Mouse (Mus musculus): ENCODE data around the gene Rps29.
"Not testable (repeated sequence)": the region's sequence is repeated elsewhere in the genome, so short reads cannot be mapped to it uniquely, and the experiment has no call there.

Rps29 gene

DNA sequence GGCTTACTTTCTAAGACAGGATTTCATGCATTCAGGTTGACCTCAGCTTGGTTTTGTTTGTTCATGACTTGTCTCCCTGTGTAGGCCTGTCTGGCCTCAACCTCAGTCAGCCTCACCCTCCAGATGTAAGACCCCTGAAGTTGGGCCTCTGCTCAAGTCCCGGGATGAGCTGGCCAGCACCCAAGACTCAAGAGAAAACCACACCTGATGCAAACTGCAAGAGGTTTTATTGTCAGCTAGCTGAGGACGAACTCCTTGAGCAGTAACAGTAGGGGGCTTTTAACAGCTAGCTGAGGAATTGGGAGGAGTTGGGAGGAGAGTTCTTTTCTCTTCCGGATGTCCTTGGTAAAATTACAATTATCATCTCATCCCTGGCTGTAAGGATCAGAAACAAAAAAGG is 18.5 kb upstream of the Rps29 start:
- DNase-seq: no peak

DNA sequence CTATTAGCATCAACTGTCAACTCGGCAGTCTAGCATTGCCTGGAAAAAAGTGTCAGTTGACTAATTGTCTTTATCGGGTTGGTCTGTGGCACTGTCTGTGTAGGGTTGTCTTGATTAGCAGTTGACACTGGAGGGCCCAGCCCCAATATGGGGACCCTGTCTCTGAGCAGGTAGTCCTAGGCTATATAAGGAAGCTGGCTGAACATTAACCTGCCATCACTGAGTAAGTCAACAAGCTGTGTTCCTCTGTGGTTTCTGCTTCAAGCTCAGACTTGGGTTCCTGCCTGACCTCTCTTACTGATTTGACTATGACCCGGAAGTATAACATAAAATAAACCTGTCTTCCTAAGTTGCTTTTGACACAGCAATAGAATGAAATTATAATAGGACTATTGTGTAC is 17.0 kb upstream of the Rps29 start:
- no peak for DNase-seq

GRCm38 (mm10) chr12:69171307-69171706 is 12.3 kb upstream of the Rps29 start:
- DNase-seq: no peak

GRCm38 (mm10) chr12:69168461-69169106 is 9.6 kb upstream of the Rps29 start, which contains the start of gene Lrr1:
Gene Lrr1, plus strand, starts transcription at chr12:69168814.
- peak; percentile 91 to 93 for DNase-seq

DNA sequence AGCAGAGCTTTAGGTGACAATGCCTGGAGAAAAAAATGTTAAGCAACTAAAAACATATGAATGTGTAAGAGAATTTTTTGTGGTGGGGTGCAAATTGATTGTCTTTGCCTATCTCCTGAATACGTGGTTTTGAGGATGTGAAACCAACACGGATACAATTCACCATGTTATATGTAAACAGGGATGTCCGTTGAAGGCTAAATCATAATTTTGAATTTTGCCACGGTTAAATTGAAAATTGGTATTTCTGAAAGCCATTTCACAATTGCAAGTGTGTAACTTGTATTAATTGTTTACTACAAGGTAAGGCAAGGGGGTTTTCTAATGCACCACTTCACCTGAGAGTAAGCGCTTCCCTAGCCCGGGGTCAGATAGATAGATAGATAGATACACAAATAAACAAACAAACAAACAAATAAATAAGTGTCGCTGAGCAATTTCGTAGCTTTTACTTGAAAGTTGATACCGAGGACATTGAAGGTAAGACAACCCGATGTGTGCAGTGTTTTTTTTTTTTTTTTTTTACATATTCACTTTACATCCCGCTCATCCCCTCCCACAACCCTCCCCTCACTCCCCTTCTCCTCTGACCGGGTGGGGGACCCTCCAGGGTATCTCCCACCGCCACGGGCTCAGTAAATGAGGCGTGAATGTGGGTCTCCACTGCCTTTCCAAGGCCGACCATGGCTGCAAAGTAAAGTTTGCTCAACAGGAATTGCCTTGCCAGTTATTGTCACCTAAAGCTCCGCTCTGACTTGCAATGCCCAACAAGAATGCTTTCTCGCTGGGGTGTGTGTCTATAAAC is 8.9 kb upstream of the Rps29 start:
- DNase-seq: no peak

DNA sequence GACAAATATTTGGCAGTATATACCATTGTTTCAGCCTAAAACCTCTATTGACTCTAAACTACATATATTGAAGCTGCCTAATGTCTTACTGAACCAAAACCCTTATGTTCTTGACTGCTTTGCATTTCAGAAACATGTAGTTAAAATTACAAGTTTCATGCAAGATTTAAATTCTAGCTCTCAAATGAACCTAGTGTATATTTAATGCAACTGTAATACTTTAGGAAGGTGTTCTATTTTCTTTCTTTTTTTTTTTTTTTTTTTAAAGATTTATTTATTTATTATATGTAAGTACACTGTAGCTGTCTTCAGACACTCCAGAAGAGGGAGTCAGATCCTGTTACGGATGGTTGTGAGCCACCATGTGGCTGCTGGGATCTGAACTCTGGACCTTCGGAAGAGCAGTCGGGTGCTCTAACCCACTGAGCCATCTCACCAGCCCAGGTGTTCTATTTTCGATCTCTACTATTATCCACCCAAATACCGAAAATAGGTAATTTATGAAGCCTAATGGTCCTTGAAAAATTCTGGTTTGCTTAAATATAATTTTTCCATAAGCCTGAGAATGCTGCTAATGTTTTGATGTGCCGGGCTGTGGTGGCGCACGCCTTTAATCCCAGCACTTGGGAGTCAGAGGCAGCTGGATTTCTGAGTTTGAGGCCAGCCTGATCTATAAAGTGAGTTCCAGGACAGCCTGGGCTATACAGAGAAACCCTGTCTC is 8.0 kb upstream of the Rps29 start:
- not testable (repeated sequence) for DNase-seq

- DNase-seq: no peak
Measured at GRCm38 (mm10) chr12:69164904-69165303, 5.9 kb upstream of the Rps29 start.

DNA sequence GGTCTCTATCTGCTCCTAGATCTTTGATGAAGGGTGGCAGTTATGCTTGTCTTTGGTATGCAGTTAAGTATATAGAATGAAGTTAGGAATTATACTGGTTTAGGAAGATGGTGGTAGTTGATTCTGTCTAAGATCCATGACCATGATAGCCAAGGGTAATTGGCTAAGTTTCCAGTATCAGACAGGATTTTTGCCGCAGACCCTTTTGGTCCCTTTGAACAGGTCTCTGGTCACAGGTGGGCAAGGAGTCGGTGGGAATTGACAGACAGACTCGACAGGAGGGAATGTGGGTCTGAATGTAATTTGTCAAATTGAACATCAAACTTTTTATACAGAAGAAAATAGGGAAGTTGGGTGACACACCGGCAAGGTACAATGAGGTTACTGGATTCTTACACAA is 4.6 kb upstream of the Rps29 start:
- DNase-seq: not testable (repeated sequence)

DNA sequence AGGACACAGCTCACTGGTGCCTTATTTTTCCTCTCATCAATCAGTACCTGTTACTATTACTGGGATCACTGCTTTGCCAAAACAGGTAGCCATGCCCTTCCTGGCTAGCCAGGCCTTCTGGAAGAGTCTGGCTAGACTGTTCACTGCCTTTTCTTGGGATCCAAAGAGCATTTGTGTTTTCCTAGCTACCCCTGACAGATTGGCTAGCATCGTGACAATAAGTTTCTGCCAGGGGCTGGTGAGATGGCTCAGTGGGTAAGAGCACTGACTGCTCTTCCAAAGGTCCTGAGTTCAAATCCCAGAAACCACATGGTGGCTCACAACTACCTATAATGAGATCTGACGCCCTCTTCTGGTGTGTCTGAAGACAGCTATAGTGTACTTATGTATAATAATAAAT is 1.7 kb upstream of the Rps29 start:
- not testable (repeated sequence) for DNase-seq

DNA sequence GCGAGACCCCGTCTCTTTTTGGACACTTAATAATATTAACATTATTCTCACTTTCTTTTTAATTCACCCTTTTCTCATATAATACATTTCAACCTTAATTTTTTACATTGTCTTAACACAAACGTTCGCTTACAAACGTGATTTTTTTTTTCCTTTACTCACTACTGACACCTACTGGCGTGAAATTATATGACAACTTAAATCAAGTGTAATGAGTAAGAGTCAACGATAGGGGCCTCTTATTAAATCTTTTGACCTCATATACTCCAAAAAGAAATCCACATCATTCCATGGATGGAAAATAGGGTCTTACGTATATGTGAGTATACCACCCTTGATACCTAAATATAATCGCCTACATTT is 573 bp upstream of the Rps29 start:
- DNase-seq: peak; percentile 14 to 44

- DNase-seq: no peak
Measured at GRCm38 (mm10) chr12:69158366-69158764, 621 bp downstream of the Rps29 start.

DNA sequence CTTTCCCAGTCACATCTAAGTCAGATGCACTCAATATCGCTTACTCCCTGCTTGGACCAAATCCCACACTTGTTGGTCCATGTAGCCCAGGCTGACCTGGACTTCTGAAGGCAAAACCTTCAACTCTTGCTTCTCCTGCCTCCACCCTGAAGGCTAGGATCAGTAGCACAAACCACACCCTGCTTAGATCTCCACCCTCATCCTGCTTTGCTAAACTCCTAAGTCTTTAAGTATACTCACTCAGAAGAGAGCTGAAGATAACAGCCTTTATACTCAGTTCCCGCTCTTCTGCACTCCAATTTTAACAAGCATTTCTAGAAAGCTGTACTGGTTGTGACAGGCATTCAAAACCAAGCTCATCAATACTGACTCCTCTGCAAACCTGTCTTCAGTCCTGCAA is 1.9 kb downstream of the Rps29 start:
- DNase-seq: no peak

DNA sequence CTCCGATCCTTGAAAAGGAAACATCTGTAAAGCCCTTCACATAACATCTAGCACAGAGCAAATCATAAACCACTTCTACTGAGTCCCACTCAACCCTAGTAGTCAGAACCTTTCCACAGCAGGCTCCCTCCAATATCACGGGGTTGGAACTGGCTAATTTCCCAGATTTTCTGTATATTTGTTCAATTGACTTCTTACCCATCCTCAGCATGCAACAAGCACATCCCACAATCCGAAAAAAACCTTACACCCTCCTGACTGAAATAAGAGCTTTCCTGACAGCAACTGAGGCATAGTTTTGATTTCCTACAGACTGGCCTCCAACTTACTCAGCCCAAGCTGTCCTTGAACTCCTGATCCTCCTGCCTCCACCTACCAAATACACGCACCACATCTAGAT is 2.5 kb downstream of the Rps29 start:
- no peak for DNase-seq

DNA sequence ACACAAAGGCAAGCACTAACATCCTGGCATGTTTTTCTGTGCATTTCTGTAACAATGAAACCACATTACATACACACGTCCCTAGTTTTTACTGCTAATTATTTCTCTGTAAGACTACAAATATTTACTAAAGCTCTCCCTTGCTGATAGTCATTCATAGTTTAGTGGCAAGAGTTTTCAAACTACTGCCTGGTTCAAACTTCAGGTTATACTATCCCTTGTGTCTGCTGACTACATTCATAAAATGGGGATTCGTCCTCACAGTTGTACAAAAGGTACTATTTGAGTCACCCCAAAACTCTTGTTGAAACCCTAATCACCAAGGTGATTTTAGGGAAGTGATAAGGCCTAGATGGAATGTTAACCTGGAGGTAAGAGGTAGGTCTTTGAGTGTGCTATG is 3.1 kb downstream of the Rps29 start:
- no peak for DNase-seq

DNA sequence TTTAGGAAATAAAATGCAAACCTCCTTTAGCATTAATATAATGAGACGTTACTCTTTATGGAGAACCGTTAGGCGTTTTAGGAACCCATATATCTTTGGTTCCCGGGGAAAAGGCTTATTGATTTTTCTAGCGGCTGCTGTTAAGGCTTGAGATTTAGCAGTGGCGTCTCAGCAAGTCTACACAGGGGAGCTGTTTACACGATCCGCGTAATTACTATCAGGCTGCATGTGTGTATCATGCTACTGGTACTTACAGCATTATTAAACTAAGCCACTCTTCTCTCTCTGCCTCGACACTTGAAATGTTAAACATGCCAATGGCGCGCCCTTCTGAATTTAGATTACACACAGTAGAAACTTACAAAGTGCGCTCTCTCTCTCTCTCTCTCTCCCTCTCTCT is 8.9 kb downstream of the Rps29 start:
- DNase-seq: no peak

DNA sequence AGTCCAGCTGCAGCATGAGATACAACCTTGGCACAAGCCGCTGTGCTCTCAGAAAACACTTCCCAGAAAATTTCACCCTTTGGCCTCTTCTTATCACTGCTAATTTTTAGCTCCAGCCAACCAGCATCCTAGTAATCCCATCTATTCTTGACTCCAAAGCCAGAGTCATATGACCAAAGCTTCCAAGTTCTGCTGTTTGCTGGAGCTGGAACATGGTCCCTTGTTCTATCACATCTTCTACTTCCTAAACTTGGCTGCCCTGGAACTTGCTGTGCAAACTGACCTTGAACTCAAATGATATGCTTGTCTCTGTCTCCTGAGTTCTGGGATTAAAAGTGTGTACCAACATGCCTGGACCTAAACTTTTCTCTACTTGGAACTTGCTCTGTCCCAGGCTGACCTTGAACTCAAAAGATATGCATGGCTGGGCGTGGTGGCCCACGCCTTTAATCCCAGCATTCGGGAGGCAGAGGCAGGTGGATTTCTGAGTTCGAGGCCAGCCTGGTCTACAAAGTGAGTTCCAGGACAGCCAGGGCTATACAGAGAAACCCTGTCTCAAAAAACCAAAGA is 11.7 kb downstream of the Rps29 start:
- no peak for DNase-seq

- DNase-seq: no peak
Measured at GRCm38 (mm10) chr12:69143460-69143859, 15.5 kb downstream of the Rps29 start.

DNA sequence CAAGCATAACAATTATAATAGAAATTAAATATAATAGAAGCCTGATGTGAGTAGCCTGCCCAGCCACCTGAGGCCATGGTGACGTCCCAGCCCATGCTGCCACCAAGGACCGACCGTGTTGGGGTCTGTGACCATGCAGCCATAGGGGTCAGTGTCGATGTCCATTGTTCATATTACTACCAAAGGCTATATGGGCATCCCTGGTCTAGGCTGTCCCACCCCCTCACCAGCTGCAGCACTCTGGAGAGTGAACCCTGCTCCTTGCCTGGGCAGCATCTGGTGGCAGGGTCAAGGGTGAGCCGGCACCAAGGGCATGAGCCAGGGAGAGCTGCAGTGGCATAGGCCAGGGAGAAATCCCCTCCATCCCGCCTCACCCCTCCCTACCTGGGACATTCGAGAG is 19.1 kb downstream of the Rps29 start:
- no peak for DNase-seq

DNA sequence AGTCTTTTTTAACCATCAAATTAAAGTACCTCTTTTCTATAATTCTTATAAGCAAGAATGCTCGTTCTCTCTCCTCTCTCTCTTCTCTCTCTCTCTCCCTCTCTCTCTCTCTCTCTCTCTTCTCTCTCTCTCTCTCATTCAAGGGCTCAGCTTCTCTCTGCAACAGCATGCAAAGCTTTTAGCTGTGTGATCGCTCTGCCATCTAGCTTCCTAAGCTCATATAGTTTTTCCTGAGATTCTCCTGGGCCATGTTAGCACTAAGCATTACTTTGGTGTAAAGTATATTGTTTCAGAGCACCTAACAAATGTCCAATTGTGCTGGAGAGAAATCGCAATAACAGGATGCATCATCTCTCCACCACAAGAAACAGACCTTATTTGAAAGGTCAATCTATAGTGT is 19.8 kb downstream of the Rps29 start:
- DNase-seq: no peak

- peak; percentile 80 to 82 for DNase-seq
Measured at GRCm38 (mm10) chr12:69131981-69132380, 27.0 kb downstream of the Rps29 start.

GRCm38 (mm10) chr12:69131267-69131666 is 27.7 kb downstream of the Rps29 start:
- no peak for DNase-seq

- no peak for DNase-seq
Measured at GRCm38 (mm10) chr12:69130486-69130885, 28.5 kb downstream of the Rps29 start.

DNA sequence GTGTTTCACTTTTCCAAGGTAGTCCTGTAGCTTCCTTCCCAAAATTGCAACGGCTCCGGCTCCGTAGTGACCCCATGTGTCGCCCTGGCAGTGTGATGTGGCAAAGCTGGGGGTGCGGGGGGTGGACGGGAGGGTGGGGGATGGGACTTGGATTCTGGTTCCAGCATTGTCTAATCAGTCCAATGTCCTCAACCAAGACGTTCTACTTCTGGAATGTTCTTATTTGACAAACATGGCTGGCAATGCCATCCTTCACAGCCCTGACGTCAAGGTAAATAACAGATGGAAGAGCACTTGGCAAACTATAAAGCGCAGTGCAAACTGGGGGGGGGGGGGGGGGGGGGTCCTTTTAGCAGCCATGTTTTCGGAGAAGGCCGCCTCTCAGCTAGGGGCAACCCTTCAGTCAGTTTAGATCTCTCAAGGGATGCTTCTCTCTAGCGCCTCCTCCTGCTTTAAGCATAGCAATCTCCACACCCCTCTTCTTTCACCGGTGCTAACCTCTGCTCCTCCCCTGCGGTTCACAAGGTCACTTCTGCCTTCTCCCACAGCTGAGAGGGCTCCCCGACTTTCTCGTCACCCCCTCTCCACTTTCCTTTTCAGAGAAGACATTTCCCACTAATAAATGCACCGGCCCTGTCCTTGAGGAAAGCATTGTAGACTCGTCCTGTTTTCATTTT is 29.2 kb downstream of the Rps29 start:
- no peak for DNase-seq

Measured in kidney, postnatal 4 days (tissue).